Mouse (Mus musculus) limb, embryonic 14.5 days (tissue): ENCODE results near the gene Col4a1. TPM values are rescaled to one million over a fixed set of nuclear protein-coding genes. Genes with fewer than 3 reads are reported as not detected.

Source experiments
- ATAC-seq: fragments of 200-750 bp; cut with Nextera tagmentation; 2 replicates; pipeline ENCODE4 v1.8.0; 2017; ENCODE audit warnings: low read depth, moderate number of reproducible peaks, moderate TSS enrichment; ENCODE audit not compliant: low FRiP score
- DNase-seq: peaks from one replicate; pipeline ENCODE4 v3.0.0-alpha.2; 2015; ENCODE audit warnings: low spot score
- H3K27ac ChIP-seq: fragments of 300-500 bp; sonication (generic); replicated peaks from 2 replicates; pipeline ENCODE4 v1.5.1; 2014; ENCODE audit warnings: low read depth, mild to moderate bottlenecking, low read length, moderate library complexity, mixed read lengths
- H3K27me3 ChIP-seq: fragments of 300-500 bp; sonication (generic); 2 replicates; pipeline ENCODE4 v1.6.1; 2014; ENCODE audit warnings: low read length, mixed read lengths; ENCODE audit not compliant: control insufficient read depth, insufficient read depth
- H3K36me3 ChIP-seq: fragments of 300-500 bp; sonication (generic); 2 replicates; pipeline ENCODE4 v1.6.1; 2014; ENCODE audit warnings: mild to moderate bottlenecking, low read length, moderate library complexity, mixed read lengths; ENCODE audit not compliant: control insufficient read depth, insufficient read depth
- H3K4me1 ChIP-seq: fragments of 300-500 bp; sonication (generic); 2 replicates; pipeline ENCODE4 v1.6.1; 2014; ENCODE audit warnings: antibody characterized with exemption, low read length, mixed read lengths; ENCODE audit not compliant: control insufficient read depth, insufficient read depth
- H3K4me2 ChIP-seq: fragments of 300-500 bp; sonication (generic); replicated peaks from 2 replicates; pipeline ENCODE4 v1.6.1; 2014; ENCODE audit warnings: low read depth, mild to moderate bottlenecking, low read length, moderate library complexity; ENCODE audit not compliant: severe bottlenecking
- H3K4me3 ChIP-seq: fragments of 300-500 bp; sonication (generic); replicated peaks from 2 replicates; pipeline ENCODE4 v1.5.1; 2014; ENCODE audit warnings: low read length
- H3K9ac ChIP-seq: fragments of 300-500 bp; sonication (generic); 2 replicates; pipeline ENCODE4 v1.6.1; 2014; ENCODE audit warnings: mild to moderate bottlenecking, low read depth, low read length, moderate library complexity; ENCODE audit not compliant: severe bottlenecking
- H3K9me3 ChIP-seq: fragments of 300-500 bp; sonication (generic); 2 replicates; pipeline ENCODE4 v1.6.1; 2016; ENCODE audit warnings: low read length; ENCODE audit not compliant: control insufficient read depth
- POLR2A ChIP-seq: fragments of 200-500 bp; IDR thresholded peaks from 2 replicates; pipeline ENCODE4 v1.8.0; 2012; ENCODE audit warnings: inconsistent platforms, mild to moderate bottlenecking, moderate library complexity, borderline replicate concordance; ENCODE audit not compliant: insufficient read depth, insufficient read length; ENCODE audit errors: extremely low read depth
- WGBS: fragments of 180-500 bp; shearing (Covaris S2); extraction: QIAGEN DNeasy Blood & Tissue Kit; methylation state at CpG from one replicate; pipeline ENCODE4 v1.1.7; 2014; 5-methylcytosine and 5-hydroxymethylcytosine counted together
- polyA plus RNA-seq, 2 experiments: library from polyadenylated mRNA; depleted of rRNA in 1 of 2; stranded (reverse) in 1 of 2; unstranded in 1 of 2; fragments of >200 nt; fragmentation: Nextera tagmentation in 1 of 2; extraction: Ambion mirVana in 1 of 2; gene quantifications; 2 replicates each; pipeline versions ENCODE4 v1.2.1 to v1.2.3; 2012 to 2014

Col4a1 gene
- polyA plus RNA-seq, 2 experiments, result 215 to 225 TPM

DNA sequence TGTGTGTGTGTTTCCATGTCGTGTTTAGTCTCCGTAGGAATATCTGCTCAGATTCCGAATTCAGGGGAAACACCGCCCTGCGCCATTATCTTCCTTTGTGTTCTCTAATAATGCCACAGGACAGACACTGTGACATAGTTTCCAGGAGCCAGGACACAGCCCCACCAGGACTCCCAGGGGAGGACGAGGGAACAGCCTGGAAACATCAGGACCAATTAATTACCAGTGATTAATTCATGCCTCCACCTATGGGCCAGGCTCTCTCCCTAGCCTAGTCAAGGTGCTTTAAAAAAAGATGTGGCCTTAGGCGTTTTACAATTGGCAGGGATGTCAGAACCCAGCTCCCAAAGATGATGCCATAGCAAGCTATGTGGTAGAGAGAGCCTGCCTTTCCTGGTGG, 5.2 kb downstream of the Col4a1 start:
- no peak for TF ChIP-seq POLR2A
- H3K9me3 ChIP-seq, result no peaks in the 10 kb centered on the region
- WGBS, result 79% methylated on average over 7 of the region's 7 CpGs
- H3K4me2 ChIP-seq, result no peak overlapping the region
- H3K27ac ChIP-seq, result no peak overlapping the region
- H3K4me3 ChIP-seq, result no peak overlapping the region
- peaks cover 8% of the 10 kb centered on the region for H3K4me1 ChIP-seq
- no peaks in the 10 kb centered on the region for H3K36me3 ChIP-seq
- no peaks in the 10 kb centered on the region for H3K27me3 ChIP-seq
- ATAC-seq (no peak), DNase-seq (no peak)
- no peak overlapping the region for H3K9ac ChIP-seq

GRCm38 (mm10) chr8:11305539-11305938, 7.1 kb downstream of the Col4a1 start:
- Histone ChIP-seq H3K9ac (no peak overlapping the region), H3K4me3 (no peak overlapping the region), H3K9me3 (no peaks in the 10 kb centered on the region), H3K27ac (no peak overlapping the region), H3K4me1 (peaks cover 8% of the 10 kb centered on the region), H3K36me3 (no peaks in the 10 kb centered on the region), H3K4me2 (no peak overlapping the region), H3K27me3 (no peaks in the 10 kb centered on the region)
- DNase-seq (no peak), ATAC-seq (no peak)
- 86% methylated on average over 1 of the region's 1 CpGs for WGBS
- no peak for TF ChIP-seq POLR2A

DNA sequence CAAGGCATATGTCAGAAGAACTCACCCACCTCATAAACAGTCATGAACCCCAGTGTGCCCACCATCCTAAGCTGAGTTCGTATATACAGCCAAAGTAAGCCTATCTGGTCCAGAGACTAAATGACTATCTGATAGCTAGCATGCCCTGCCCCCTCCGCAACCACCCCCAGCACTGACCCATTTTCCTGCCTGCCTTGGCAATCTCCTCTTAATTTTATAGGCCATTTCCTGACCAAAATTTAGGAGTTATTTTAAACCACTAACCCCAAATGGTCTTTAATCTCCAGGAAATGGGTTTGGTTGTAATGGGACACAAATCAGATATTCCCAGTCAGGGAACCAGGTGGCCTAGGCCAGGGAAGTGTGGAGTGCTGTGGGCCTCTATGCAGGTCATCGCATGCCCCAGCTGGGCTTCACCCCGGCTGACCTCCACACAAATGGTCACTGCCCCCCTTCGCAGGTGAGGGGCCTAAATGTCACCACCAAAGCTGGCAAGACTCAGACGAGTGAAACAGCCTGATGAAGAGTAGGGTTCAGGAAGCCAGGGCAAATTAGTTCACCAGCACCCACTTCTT, 8.5 kb downstream of the Col4a1 start:
- ATAC-seq (no peak), DNase-seq (no peak)
- Histone ChIP-seq H3K9me3 (no peaks in the 10 kb centered on the region), H3K4me1 (peaks cover 12% of the 10 kb centered on the region), H3K36me3 (no peaks in the 10 kb centered on the region), H3K9ac (no peak overlapping the region), H3K4me3 (no peak overlapping the region), H3K27ac (no peak overlapping the region), H3K4me2 (no peak overlapping the region), H3K27me3 (no peaks in the 10 kb centered on the region)
- 45% methylated on average over 6 of the region's 6 CpGs for WGBS
- no peak for TF ChIP-seq POLR2A

DNA sequence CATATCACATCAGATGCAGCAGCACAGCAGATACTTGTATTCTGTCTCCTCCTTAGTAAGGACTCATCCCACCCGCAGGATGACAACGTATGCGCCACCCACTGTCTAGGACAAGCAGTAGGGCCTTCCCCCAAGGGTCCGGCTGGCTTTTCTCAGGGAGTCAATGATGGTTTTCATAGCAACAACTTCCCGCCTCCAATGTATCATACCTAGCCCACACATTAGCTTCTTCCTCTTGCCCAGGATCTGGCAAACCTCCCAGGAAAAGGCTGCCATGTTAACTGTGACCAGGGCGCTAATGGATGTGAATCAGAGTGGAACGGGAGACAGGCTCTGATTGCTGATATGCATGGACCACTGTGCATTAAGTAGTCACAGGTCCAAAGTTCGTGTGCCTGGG, 12.2 kb downstream of the Col4a1 start:
- H3K4me3 ChIP-seq, result no peak overlapping the region
- peaks cover 36% of the 10 kb centered on the region for H3K4me1 ChIP-seq
- H3K27me3 ChIP-seq, result no peaks in the 10 kb centered on the region
- H3K27ac ChIP-seq, result no peak overlapping the region
- H3K4me2 ChIP-seq, result no peak overlapping the region
- H3K9me3 ChIP-seq, result no peaks in the 10 kb centered on the region
- DNase-seq, result no peak
- TF ChIP-seq POLR2A, result no peak
- ATAC-seq, result no peak
- 85% methylated on average over 8 of the region's 8 CpGs for WGBS
- H3K9ac ChIP-seq, result no peak overlapping the region
- H3K36me3 ChIP-seq, result no peaks in the 10 kb centered on the region

GRCm38 (mm10) chr8:11299317-11299602, 13.4 kb downstream of the Col4a1 start:
- Histone ChIP-seq H3K27ac (no peak overlapping the region), H3K9ac (no peak overlapping the region), H3K4me3 (no peak overlapping the region), H3K9me3 (no peaks in the 10 kb centered on the region), H3K4me2 (no peak overlapping the region; the same call in 1 of the 2 replicates), H3K27me3 (no peaks in the 10 kb centered on the region), H3K36me3 (no peaks in the 10 kb centered on the region), H3K4me1 (peaks cover 36% of the 10 kb centered on the region)
- no peak for DNase-seq
- WGBS, result 24% methylated on average over 3 of the region's 3 CpGs
- ATAC-seq, result no peak
- no peak for TF ChIP-seq POLR2A
